Mouse (Mus musculus) heart, embryonic 14.5 days (tissue): ENCODE measurements around the gene Zbtb42. TPM values are rescaled to one million over a fixed set of nuclear protein-coding genes. Genes with fewer than 3 reads are reported as not detected.
A peak's percentile ranks its signal among the peaks of the same experiment; 100 is the strongest.

Experiments used
- ATAC-seq: fragments of 200-750 bp; cut with Nextera tagmentation; 2 replicates; pipeline ENCODE4 v1.8.0; 2017; ENCODE audit warnings: low read depth, moderate TSS enrichment; ENCODE audit not compliant: insufficient number of reproducible peaks, insufficient read depth, low FRiP score
- H3K27ac ChIP-seq, 2 experiments: fragments of 200-500 bp in 1 of 2; fragments of 300-500 bp in 1 of 2; sonication (generic) in 1 of 2; replicated peaks in 1 of 2; 2 replicates each; pipeline ENCODE4 v1.5.1; 2012 to 2014; ENCODE audit warnings: low read depth in 2 of 2, low read length in 2 of 2, control low read depth in 1 of 2, mild to moderate bottlenecking in 1 of 2, mixed read lengths in 1 of 2; ENCODE audit not compliant: control insufficient read depth in 1 of 2, insufficient read depth in 1 of 2
- H3K27me3 ChIP-seq: fragments of 300-500 bp; sonication (generic); 2 replicates; pipeline ENCODE4 v1.6.1; 2014; ENCODE audit warnings: mild to moderate bottlenecking, low read length, control low read depth; ENCODE audit not compliant: control insufficient read depth, insufficient read depth
- H3K36me3 ChIP-seq: fragments of 300-500 bp; sonication (generic); 2 replicates; pipeline ENCODE4 v1.6.1; 2014; ENCODE audit warnings: mild to moderate bottlenecking, control low read depth, low read length, mixed read lengths; ENCODE audit not compliant: control insufficient read depth, insufficient read depth
- H3K4me1 ChIP-seq, 2 experiments: fragments of 200-500 bp in 1 of 2; fragments of 300-500 bp in 1 of 2; sonication (generic) in 1 of 2; 2 replicates each; pipeline ENCODE4 v1.6.1; 2012 to 2014; ENCODE audit warnings: low read length in 2 of 2, control low read depth in 1 of 2, mixed read lengths in 1 of 2; ENCODE audit not compliant: control insufficient read depth in 2 of 2, insufficient read depth in 2 of 2
- H3K4me2 ChIP-seq: fragments of 300-500 bp; sonication (generic); 2 replicates; pipeline ENCODE4 v1.6.1; 2014; ENCODE audit warnings: mild to moderate bottlenecking, low read length
- H3K4me3 ChIP-seq, 2 experiments: fragments of 200-500 bp in 1 of 2; fragments of 300-500 bp in 1 of 2; sonication (generic) in 1 of 2; 2 replicates each; pipeline ENCODE4 v1.5.1; 2012 to 2014; ENCODE audit warnings: low read length in 2 of 2, mild to moderate bottlenecking in 2 of 2, control low read depth in 1 of 2, low read depth in 1 of 2, moderate library complexity in 1 of 2; ENCODE audit not compliant: control insufficient read depth in 1 of 2, insufficient read depth in 1 of 2
- H3K9ac ChIP-seq: fragments of 300-500 bp; sonication (generic); 2 replicates; pipeline ENCODE4 v1.6.1; 2014; ENCODE audit warnings: mild to moderate bottlenecking, low read length
- H3K9me3 ChIP-seq: fragments of 300-500 bp; sonication (generic); 2 replicates; pipeline ENCODE4 v1.6.1; 2016; ENCODE audit warnings: low read length, control low read depth; ENCODE audit not compliant: control insufficient read depth
- WGBS: fragments of 180-500 bp; shearing (Covaris S2); extraction: QIAGEN DNeasy Blood & Tissue Kit; methylation state at CpG from one replicate; pipeline ENCODE4 v1.1.7; 2014; 5-methylcytosine and 5-hydroxymethylcytosine counted together
- polyA plus RNA-seq: library from polyadenylated mRNA; unstranded; fragments of >200 nt; fragmentation: Nextera tagmentation; extraction: Ambion mirVana; gene quantifications from 2 replicates; pipeline ENCODE4 v1.2.1, GENCODE M21; 2014

Gene Zbtb42
- polyA plus RNA-seq, 1 experiment from 2014 or later = 6.7 TPM

DNA sequence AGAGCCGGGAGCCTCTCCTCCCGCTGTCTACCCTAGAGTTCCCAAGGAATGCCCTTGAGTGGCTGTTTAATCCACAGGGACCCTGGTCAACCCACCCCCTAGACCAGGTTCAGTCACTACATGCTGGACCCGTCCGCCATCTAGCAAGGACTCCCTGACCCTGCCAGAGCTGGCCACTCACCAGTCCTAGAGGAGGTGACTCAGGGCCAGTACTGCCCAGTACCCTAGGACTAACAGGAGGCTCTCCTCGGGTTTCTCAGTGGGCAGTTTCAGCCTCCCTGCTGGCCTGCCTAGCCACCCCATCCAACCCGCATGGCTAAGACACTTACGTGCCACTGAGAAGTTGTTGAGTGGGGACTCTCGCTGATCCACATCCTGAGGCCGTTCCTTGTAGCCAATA, 16.8 kb upstream of the Zbtb42 start:
- no peak overlapping the region for H3K4me3 ChIP-seq
- peaks cover 59 to 83% of the 10 kb centered on the region in 2 experiments for H3K4me1 ChIP-seq
- H3K27me3 ChIP-seq = no peaks in the 10 kb centered on the region
- no peaks in the 10 kb centered on the region for H3K9me3 ChIP-seq
- WGBS = 50% methylated on average over 9 of the region's 9 CpGs
- peak overlapping the region; percentile 59 for H3K4me2 ChIP-seq
- peaks cover 92% of the 10 kb centered on the region for H3K36me3 ChIP-seq
- H3K9ac ChIP-seq = peak overlapping the region; percentile 58
- no peak for ATAC-seq
- H3K27ac ChIP-seq = peak overlapping the region; percentile 88 to 98

DNA sequence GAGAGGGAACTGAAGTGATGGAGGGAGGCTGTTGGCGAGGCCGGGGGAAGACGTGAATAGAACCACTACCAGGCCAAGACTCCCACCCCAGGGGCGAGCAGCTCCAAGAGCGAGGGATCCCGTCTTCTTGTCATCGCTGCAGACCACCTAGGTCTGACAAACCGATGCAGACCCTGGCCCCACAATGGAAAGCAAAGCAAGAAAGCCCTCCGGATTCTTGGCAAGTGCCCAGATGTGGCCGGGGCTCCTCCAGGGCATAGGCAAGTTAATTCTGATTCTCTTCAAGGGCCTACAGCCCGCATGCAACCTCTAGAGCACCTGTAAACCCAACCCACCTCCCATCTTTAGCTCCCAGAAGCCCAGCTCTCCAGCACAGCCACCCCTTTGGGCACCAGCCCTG, 15.3 kb upstream of the Zbtb42 start:
- H3K27ac ChIP-seq = peak overlapping the region in 1 of 2 experiments; percentile 65; a peak in 2 of 4 replicates
- 85% methylated on average over 11 of the region's 11 CpGs for WGBS
- H3K4me1 ChIP-seq = peaks cover 72 to 98% of the 10 kb centered on the region in 2 experiments
- H3K4me2 ChIP-seq = no peak overlapping the region
- H3K27me3 ChIP-seq = no peaks in the 10 kb centered on the region
- H3K4me3 ChIP-seq = no peak overlapping the region
- H3K36me3 ChIP-seq = peaks cover 92% of the 10 kb centered on the region
- ATAC-seq = no peak
- 0 out of 2 replicates have a peak overlapping the region, but pooled peaks have one; percentile 3 for H3K9ac ChIP-seq
- H3K9me3 ChIP-seq = no peaks in the 10 kb centered on the region

DNA sequence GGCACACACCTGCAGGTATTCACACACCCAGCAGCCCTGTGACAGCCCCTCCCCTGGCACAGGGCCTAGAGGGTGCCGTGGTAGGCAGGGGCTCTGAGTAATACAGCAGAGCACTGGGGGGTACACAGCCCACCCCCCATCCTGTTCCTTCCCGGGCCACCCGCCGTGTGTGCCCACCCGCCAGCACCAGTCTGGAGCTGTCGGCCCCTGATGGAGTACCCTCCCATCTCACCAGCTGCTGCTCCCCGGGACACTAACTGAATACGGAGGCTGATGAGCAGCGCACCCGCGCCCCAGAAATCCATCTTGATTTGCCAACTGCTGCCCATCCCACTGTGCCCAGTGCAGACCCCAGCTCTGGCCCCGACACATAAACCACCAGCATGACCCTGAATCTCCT, 14.9 kb upstream of the Zbtb42 start:
- peak overlapping the region; percentile 55 for H3K9ac ChIP-seq
- H3K4me2 ChIP-seq = no peak overlapping the region
- no peak for ATAC-seq

DNA sequence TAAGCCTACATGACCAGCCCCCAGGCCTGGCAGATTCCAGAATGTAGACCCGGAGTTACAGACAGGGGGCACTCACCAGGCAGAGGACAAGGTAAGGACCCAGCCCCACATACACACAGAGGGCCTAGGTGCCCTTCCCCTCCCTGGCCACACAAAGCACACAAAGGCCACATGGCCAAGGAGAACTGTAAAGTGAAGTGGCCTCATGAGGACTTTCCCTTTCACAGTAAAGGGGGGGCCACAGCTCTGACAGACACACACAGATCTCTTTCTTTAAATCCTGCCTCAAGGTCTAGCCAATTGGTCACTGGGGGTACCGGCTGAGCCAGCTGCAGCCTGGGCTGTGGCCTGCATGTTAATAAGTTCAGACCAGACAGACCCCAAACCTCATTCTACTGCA, 14.5 kb upstream of the Zbtb42 start:
- ATAC-seq = no peak
- no peaks in the 10 kb centered on the region for H3K9me3 ChIP-seq
- 45% methylated on average over 2 of the region's 2 CpGs for WGBS
- peak overlapping the region; percentile 4 to 65; a peak in 3 of 4 replicates for H3K27ac ChIP-seq
- peaks cover 92% of the 10 kb centered on the region for H3K36me3 ChIP-seq
- no peaks in the 10 kb centered on the region for H3K27me3 ChIP-seq
- no peak overlapping the region for H3K4me2 ChIP-seq
- peaks cover 75 to 100% of the 10 kb centered on the region in 2 experiments for H3K4me1 ChIP-seq
- H3K4me3 ChIP-seq = no peak overlapping the region
- peak overlapping the region; percentile 55 for H3K9ac ChIP-seq

More for the DNA sequence above, 14.9 kb upstream of the Zbtb42 start:
- 87% methylated on average over 12 of the region's 12 CpGs for WGBS
- Histone ChIP-seq H3K9me3 (no peaks in the 10 kb centered on the region), H3K36me3 (peaks cover 92% of the 10 kb centered on the region), H3K27ac (peak overlapping the region; percentile 4 to 65; a peak in 3 of 4 replicates), H3K27me3 (no peaks in the 10 kb centered on the region), H3K4me3 (no peak overlapping the region), H3K4me1 (peaks cover 76 to 100% of the 10 kb centered on the region in 2 experiments)

DNA sequence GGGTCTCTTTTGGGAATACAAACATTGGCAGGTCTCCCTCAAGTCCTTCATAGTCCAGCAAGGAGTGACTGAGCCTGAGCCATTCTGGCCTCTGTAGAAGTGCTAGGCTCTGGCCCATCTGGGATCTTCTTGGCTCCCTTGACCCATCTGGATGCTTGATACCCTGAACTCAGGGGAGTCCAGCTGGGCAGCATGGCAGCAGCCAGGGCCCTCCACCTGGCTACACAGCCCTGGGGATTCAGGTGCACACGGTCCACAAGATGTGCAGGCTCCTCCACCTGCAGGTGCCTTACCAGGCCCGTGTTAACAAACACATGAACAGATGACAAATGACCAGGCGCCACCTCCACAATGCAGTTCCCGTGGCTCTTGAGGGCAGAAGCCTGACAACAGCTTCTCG, 14.0 kb upstream of the Zbtb42 start:
- Histone ChIP-seq H3K27ac (peak overlapping the region; percentile 0 to 88; a peak in 2 of 4 replicates), H3K36me3 (peaks cover 92% of the 10 kb centered on the region), H3K4me1 (peaks cover 74 to 99% of the 10 kb centered on the region in 2 experiments), H3K4me3 (no peak overlapping the region), H3K4me2 (peak overlapping the region; percentile 53; the same call in 1 of the 2 replicates), H3K9ac (peak overlapping the region; percentile 67), H3K9me3 (no peaks in the 10 kb centered on the region), H3K27me3 (no peaks in the 10 kb centered on the region)
- ATAC-seq = no peak
- 61% methylated on average over 5 of the region's 5 CpGs for WGBS

DNA sequence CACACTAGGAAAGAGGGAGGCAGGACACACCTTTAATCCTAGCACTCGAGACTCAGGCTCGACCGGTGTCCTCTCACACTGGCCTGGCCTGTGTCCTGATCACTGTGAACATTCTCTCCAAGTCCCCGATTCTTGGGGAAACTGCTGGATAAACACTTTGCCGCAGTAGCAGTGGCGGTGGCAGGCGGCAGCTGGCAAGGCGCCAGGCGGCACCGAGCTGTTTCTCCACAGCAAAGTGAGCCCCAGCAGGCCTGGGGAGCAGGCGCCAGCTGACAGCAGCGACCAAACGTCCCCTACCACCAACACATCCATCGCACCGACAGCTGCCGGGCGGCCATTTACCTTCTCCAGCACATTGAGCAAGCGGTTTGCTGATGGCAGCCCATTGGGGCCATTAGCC, 13.2 kb upstream of the Zbtb42 start:
- ATAC-seq = no peak
- Histone ChIP-seq H3K27me3 (no peaks in the 10 kb centered on the region), H3K27ac (peak overlapping the region; percentile 63 to 88), H3K4me3 (peak overlapping the region in 1 of 2 experiments; percentile 17; a peak in 2 of 4 replicates), H3K9me3 (no peaks in the 10 kb centered on the region), H3K4me2 (peak overlapping the region; percentile 53), H3K36me3 (peaks cover 92% of the 10 kb centered on the region), H3K9ac (peak overlapping the region; percentile 67), H3K4me1 (peaks cover 72 to 99% of the 10 kb centered on the region in 2 experiments)
- 15% methylated on average over 18 of the region's 18 CpGs for WGBS

DNA sequence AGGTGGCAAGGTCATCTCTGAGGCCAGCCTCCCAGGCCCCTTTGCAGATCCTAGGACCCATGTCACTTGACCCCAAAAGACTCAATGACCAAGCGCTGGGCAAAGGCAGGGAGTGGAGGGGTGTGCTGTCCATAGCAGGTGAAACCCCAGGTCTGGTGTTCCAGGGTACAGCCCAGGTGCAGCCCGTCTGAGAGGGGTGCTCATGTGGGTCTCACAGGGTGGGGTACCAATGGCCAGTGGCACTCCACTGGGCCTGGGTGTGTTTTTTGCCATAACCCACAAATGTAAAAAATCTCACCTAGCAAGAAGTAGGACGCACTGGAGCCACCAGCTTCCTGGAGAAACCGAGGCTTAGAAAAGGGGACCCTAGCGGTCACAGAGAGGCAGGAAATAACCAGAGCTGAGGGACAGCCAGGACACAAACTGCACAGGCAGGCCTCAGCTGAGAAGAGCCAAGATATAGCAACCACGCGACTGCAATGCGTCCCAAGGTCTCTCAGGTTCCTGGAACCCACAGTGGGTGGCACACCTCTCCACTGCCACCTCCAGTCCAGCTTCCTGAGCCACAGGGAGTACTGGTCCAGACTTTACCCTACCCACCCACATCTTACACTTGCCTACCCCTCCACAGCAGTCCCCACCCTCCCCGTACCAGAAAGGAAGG, 12.6 kb upstream of the Zbtb42 start:
- 68% methylated on average over 9 of the region's 9 CpGs for WGBS
- H3K9ac ChIP-seq = peak overlapping the region; percentile 67; the same call in 1 of the 2 replicates

More for the DNA sequence above, 12.6 kb upstream of the Zbtb42 start:
- H3K27me3 ChIP-seq = no peaks in the 10 kb centered on the region
- peak overlapping the region; percentile 34 to 88 for H3K27ac ChIP-seq
- peak overlapping the region in 1 of 2 experiments; percentile 17; a peak in 1 of 4 replicates for H3K4me3 ChIP-seq
- peaks cover 96% of the 10 kb centered on the region for H3K36me3 ChIP-seq
- H3K9me3 ChIP-seq = no peaks in the 10 kb centered on the region
- peaks cover 74 to 99% of the 10 kb centered on the region in 2 experiments for H3K4me1 ChIP-seq
- H3K4me2 ChIP-seq = peak overlapping the region; percentile 53
- ATAC-seq = no peak
